Mouse (Mus musculus) testis, adult 2 months (tissue): Measurements from ENCODE around the gene 4933405L10Rik.

Experiments
- CTCF ChIP-seq: fragments of 200-500 bp; IDR thresholded peaks from 2 replicates; pipeline ENCODE4 v1.5.1; 2012; ENCODE audit warnings: low read depth, mild to moderate bottlenecking, inconsistent platforms, low read length, moderate library complexity; ENCODE audit not compliant: control insufficient read depth, insufficient read depth, insufficient replicate concordance
- POLR2A ChIP-seq: fragments of 200-500 bp; IDR thresholded peaks from 2 replicates; pipeline ENCODE4 v1.6.1; 2012; ENCODE audit warnings: low read depth, mild to moderate bottlenecking, inconsistent platforms, low read length, moderate library complexity; ENCODE audit not compliant: control insufficient read depth

DNA sequence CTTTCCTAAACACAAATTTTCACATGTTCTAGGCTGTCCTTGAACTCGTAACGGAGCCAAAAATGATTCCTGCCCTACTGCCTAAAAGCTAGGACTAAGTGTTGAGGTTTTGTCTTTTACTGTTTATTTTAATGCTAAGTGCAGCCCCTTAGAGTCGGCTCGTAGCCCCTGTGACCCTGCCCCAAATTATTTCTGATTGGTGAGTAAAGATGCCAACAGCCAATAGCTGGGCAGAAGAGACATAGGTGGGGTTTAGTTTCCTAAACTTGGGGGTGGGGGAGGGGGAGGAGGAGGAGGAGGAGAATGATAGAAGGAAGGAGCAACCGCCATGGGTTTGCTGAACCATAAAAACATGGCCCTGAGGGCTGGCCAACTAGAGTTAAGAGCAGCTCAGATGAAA lies 18.3 kb downstream of the 4933405L10Rik start:
- TF ChIP-seq POLR2A (no peak), CTCF (no peak)
